Mouse (Mus musculus): ENCODE data around the gene Mfsd12. TPM values are rescaled to one million over a fixed set of nuclear protein-coding genes. Genes with fewer than 3 reads are reported as not detected.

The Mfsd12 gene
- polyA plus RNA-seq, 1 experiment from 2014 or later, result 13.7 TPM

DNA sequence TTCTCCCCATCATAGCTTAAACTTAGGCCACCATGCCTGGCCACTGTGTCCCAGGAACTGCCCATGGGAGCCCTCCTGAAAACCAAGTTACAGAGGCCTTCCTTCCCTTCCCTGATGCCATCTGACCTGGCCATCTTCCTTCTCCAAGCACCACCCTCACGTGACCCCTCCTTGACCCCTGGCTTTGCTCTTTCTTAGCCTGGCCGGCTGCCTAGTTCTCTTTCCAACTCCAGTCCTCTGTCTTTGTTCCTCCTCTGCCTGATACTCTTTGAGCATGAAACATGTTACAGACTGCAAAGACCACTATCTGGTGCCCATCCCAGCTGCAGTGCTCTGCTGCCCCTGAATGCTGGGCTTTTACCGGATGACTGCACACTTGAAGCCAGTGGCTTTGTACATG is 32.1 kb downstream of the Mfsd12 start:
- H3K27ac ChIP-seq (replicated peaks), result 0 out of 2 replicates have a peak overlapping the region, but pooled peaks have one; percentile 46
- ATAC-seq (ENCODE audit: low FRiP score, low read depth), result no peak
- peaks cover 34% of the 10 kb centered on the region for H3K4me1 ChIP-seq
- peaks cover 34% of the 10 kb centered on the region for H3K36me3 ChIP-seq
- no peaks in the 10 kb centered on the region for H3K9me3 ChIP-seq
- peaks cover under 1% of the 10 kb centered on the region; the same call in 1 of the 2 replicates for H3K27me3 ChIP-seq
- no peak overlapping the region for H3K4me3 ChIP-seq
- H3K9ac ChIP-seq (replicated peaks), result no peak overlapping the region
- WGBS, result 59% methylated on average over 3 of the region's 3 CpGs
- H3K4me2 ChIP-seq (replicated peaks), result no peak overlapping the region

- no peak overlapping the region for H3K9ac ChIP-seq (replicated peaks)
- no peak overlapping the region for H3K27ac ChIP-seq (replicated peaks)
These were observed 32.7 kb downstream of the Mfsd12 start for GRCm38 (mm10) chr10:81389801-81390677.

DNA sequence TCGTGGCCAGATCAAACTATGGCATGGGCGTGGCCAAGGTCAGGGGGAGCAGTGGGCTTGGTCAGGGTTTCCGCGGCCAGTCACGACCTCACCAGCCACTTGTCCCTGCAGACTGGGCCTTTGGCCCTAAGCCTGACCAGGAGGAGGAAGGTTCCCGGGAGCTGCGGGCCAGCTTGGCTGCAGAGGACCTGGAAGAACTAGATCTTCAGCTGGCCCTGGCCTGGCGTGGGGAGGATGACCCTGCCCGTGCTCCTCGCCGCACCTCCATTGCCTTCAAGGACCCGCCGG is 33.3 kb downstream of the Mfsd12 start:
- Histone ChIP-seq H3K36me3 (peaks cover 34% of the 10 kb centered on the region), H3K27me3 (peaks cover 7% of the 10 kb centered on the region; the same call in 1 of the 2 replicates), H3K9ac (replicated peaks) (no peak overlapping the region), H3K9me3 (no peaks in the 10 kb centered on the region), H3K4me2 (replicated peaks) (no peak overlapping the region), H3K4me1 (peaks cover 25% of the 10 kb centered on the region), H3K27ac (replicated peaks) (no peak overlapping the region), H3K4me3 (no peak overlapping the region)
- no peak for ATAC-seq (ENCODE audit: low FRiP score, low read depth)
- 94% methylated on average over 13 of the region's 13 CpGs for WGBS

More at GRCm38 (mm10) chr10:81389801-81390677, 32.7 kb downstream of the Mfsd12 start:
- Histone ChIP-seq H3K4me2 (replicated peaks) (no peak overlapping the region), H3K4me1 (peaks cover 31% of the 10 kb centered on the region), H3K27me3 (peaks cover 7% of the 10 kb centered on the region; the same call in 1 of the 2 replicates), H3K9me3 (no peaks in the 10 kb centered on the region), H3K36me3 (peaks cover 34% of the 10 kb centered on the region), H3K4me3 (no peak overlapping the region)
- peak; percentile 62; the same call in 1 of the 2 replicates for ATAC-seq (ENCODE audit: low FRiP score, low read depth)
- 57% methylated on average over 23 of the region's 23 CpGs for WGBS

GRCm38 (mm10) chr10:81392270-81392669 is 35.0 kb downstream of the Mfsd12 start:
- no peak overlapping the region for H3K9ac ChIP-seq (replicated peaks)

GRCm38 (mm10) chr10:81392781-81393185 is 35.5 kb downstream of the Mfsd12 start, which contains the start of gene Smim24:
TSS of gene Smim24 (plus strand) at chr10:81393051.
- H3K4me1 ChIP-seq, result peaks cover 31% of the 10 kb centered on the region

More at GRCm38 (mm10) chr10:81392270-81392669, 35.0 kb downstream of the Mfsd12 start:
- Histone ChIP-seq H3K27ac (replicated peaks) (no peak overlapping the region), H3K27me3 (peaks cover 7% of the 10 kb centered on the region; the same call in 1 of the 2 replicates), H3K4me3 (no peak overlapping the region), H3K9me3 (no peaks in the 10 kb centered on the region), H3K4me2 (replicated peaks) (no peak overlapping the region), H3K4me1 (peaks cover 27% of the 10 kb centered on the region), H3K36me3 (peaks cover 19% of the 10 kb centered on the region)
- 88% methylated on average over 6 of the region's 6 CpGs for WGBS
- no peak for ATAC-seq (ENCODE audit: low FRiP score, low read depth)

GRCm38 (mm10) chr10:81393456-81394063 is 36.3 kb downstream of the Mfsd12 start:
- peak overlapping the region; percentile 19 for H3K4me3 ChIP-seq
- H3K27ac ChIP-seq (replicated peaks), result no peak overlapping the region
- no peak for ATAC-seq (ENCODE audit: low FRiP score, low read depth)
- WGBS, result 9% methylated on average over 19 of the region's 19 CpGs
- H3K9me3 ChIP-seq, result no peaks in the 10 kb centered on the region
- peaks cover 16% of the 10 kb centered on the region; the same call in 1 of the 2 replicates for H3K27me3 ChIP-seq
- peak overlapping the region; percentile 38 for H3K4me2 ChIP-seq (replicated peaks)
- peaks cover 31% of the 10 kb centered on the region for H3K4me1 ChIP-seq
- H3K36me3 ChIP-seq, result peaks cover 6% of the 10 kb centered on the region
- H3K9ac ChIP-seq (replicated peaks), result peak overlapping the region; percentile 46

More at GRCm38 (mm10) chr10:81392781-81393185, 35.5 kb downstream of the Mfsd12 start, which contains the start of gene Smim24:
- H3K4me2 ChIP-seq (replicated peaks), result peak within 1 kb of the TSS; percentile 38
- no peak for ATAC-seq (ENCODE audit: low FRiP score, low read depth)
- H3K36me3 ChIP-seq, result peaks cover 14% of the 10 kb centered on the region
- peaks cover 11% of the 10 kb centered on the region; the same call in 1 of the 2 replicates for H3K27me3 ChIP-seq
- H3K9me3 ChIP-seq, result no peaks in the 10 kb centered on the region
- 69% methylated on average over 14 of the region's 14 CpGs for WGBS
- peak within 1 kb of the TSS; percentile 19 for H3K4me3 ChIP-seq
- no peak within 1 kb of the TSS for H3K27ac ChIP-seq (replicated peaks)
- peak within 1 kb of the TSS; percentile 46 for H3K9ac ChIP-seq (replicated peaks)

DNA sequence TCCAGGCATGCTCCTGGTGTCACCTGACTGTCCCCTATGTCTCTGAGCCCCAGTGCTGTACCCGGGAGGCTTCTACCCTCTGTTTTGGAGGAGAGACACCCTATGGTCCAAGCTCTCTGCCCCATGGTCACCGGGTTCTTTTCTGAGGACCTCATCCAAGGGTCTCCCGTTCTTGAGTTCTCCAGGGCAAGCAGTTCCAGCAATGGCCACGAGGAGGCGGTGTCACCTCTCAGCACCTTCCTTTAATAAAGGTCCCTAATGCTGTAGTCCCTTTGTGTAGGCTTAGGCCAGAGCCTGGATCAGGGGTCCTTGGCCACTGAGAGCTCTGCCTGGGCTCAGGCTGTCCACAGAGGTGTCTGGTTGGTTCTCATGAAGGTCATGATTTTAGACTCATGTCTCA is 37.8 kb downstream of the Mfsd12 start:
- Histone ChIP-seq H3K27me3 (peaks cover 26% of the 10 kb centered on the region), H3K4me2 (replicated peaks) (no peak overlapping the region), H3K9ac (replicated peaks) (0 out of 2 replicates have a peak overlapping the region, but pooled peaks have one; percentile 1), H3K4me3 (no peak overlapping the region), H3K9me3 (no peaks in the 10 kb centered on the region), H3K27ac (replicated peaks) (no peak overlapping the region), H3K4me1 (peaks cover 35% of the 10 kb centered on the region), H3K36me3 (peaks cover 10% of the 10 kb centered on the region; the same call in 1 of the 2 replicates)
- ATAC-seq (ENCODE audit: low FRiP score, low read depth), result no peak
- WGBS, result 17% methylated on average over 5 of the region's 5 CpGs

DNA sequence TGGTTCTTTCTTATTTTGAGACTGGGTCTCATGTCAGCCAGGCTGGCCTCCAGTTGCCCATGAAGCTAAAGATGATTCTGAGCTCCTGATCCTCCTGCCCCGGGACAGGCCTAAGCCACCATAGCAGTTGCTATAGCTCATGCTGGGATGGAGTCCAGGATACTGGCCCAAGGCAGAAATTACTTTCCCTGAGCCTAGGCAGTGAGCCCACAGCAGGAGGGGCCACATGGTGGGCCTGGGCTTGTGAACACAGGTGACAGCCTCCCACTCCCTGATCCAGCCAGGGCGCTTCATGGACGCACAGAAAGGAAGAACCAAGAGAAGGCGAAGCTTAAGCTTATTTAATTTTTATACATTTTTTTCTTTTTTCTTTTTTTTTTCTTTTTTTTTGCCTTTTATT is 38.6 kb downstream of the Mfsd12 start:
- ATAC-seq (ENCODE audit: low FRiP score, low read depth), result no peak
- H3K4me1 ChIP-seq, result peaks cover 41% of the 10 kb centered on the region
- H3K27ac ChIP-seq (replicated peaks), result no peak overlapping the region

GRCm38 (mm10) chr10:81396749-81397148 is 39.5 kb downstream of the Mfsd12 start:
- H3K27me3 ChIP-seq, result peaks cover 32% of the 10 kb centered on the region
- H3K9me3 ChIP-seq, result no peaks in the 10 kb centered on the region
- peaks cover 50% of the 10 kb centered on the region for H3K4me1 ChIP-seq
- 54% methylated on average over 5 of the region's 5 CpGs for WGBS
- peaks cover 12% of the 10 kb centered on the region; the same call in 1 of the 2 replicates for H3K36me3 ChIP-seq
- no peak for ATAC-seq (ENCODE audit: low FRiP score, low read depth)
- no peak overlapping the region for H3K27ac ChIP-seq (replicated peaks)
- H3K4me3 ChIP-seq, result no peak overlapping the region
- 0 out of 2 replicates have a peak overlapping the region, but pooled peaks have one; percentile 20 for H3K9ac ChIP-seq (replicated peaks)
- H3K4me2 ChIP-seq (replicated peaks), result no peak overlapping the region

More for the DNA sequence above, 38.6 kb downstream of the Mfsd12 start:
- H3K9ac ChIP-seq (replicated peaks), result no peak overlapping the region
- H3K36me3 ChIP-seq, result peaks cover 12% of the 10 kb centered on the region; the same call in 1 of the 2 replicates
- 83% methylated on average over 4 of the region's 4 CpGs for WGBS
- H3K9me3 ChIP-seq, result no peaks in the 10 kb centered on the region
- H3K4me2 ChIP-seq (replicated peaks), result no peak overlapping the region
- no peak overlapping the region for H3K4me3 ChIP-seq
- H3K27me3 ChIP-seq, result peaks cover 32% of the 10 kb centered on the region

DNA sequence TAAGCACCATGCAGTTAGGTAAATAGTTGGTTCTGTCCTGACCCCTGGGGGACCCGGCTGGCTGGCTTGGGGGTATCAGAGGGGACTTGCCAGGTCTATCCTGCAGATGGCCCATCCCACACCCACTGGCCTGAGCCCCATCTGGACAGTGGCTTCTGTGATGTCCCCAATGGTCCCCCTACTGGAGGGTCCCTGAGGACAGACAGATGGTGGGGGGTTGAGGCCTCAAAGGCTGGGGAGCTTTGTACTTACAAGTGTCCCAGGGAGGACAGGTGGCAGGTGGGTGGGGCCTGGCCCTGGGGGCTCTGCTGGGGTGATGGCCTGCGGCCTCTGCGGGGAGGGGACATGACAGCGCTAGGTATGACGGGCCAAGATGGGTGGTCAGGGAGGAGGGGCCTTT is 42.0 kb downstream of the Mfsd12 start:
- H3K4me2 ChIP-seq (replicated peaks), result no peak overlapping the region
- no peak for ATAC-seq (ENCODE audit: low FRiP score, low read depth)
- no peak overlapping the region for H3K4me3 ChIP-seq
- peaks cover 45% of the 10 kb centered on the region for H3K27me3 ChIP-seq
- H3K4me1 ChIP-seq, result peaks cover 56% of the 10 kb centered on the region
- H3K9ac ChIP-seq (replicated peaks), result 0 out of 2 replicates have a peak overlapping the region, but pooled peaks have one; percentile 8
- H3K36me3 ChIP-seq, result peaks cover 12% of the 10 kb centered on the region; the same call in 1 of the 2 replicates
- no peak overlapping the region for H3K27ac ChIP-seq (replicated peaks)
- no peaks in the 10 kb centered on the region for H3K9me3 ChIP-seq
- 57% methylated on average over 5 of the region's 5 CpGs for WGBS

DNA sequence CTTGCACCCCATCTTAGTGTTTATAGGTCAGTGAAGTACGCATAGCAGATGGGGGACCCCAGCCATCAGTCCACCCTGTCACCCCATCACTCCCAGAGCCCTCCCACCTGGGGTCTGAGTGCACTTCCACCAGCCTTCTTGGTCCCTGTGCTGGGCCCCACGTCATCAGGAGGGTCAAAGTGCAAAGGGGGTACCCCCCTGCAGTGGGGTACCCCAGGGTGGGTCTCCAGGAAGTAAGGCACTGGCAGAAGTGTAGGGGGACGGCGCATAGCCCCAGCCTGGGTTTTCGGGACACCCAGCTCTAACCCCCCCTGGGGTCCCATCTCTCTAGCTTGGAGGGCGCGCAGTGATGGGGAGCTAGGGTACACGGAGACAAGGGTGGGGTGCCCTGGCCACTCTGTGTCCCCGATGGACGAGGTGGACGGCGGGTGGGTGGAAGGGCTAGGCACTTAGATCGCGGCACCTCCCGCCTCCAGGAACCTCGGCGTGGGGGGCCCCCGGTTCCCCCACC is 42.6 kb downstream of the Mfsd12 start:
- peaks cover 56% of the 10 kb centered on the region for H3K4me1 ChIP-seq
- WGBS, result 70% methylated on average over 18 of the region's 18 CpGs
- no peak overlapping the region for H3K4me3 ChIP-seq
- 0 out of 2 replicates have a peak overlapping the region, but pooled peaks have one; percentile 8 for H3K9ac ChIP-seq (replicated peaks)
- peaks cover 15% of the 10 kb centered on the region; the same call in 1 of the 2 replicates for H3K36me3 ChIP-seq
- H3K9me3 ChIP-seq, result no peaks in the 10 kb centered on the region
- no peak for ATAC-seq (ENCODE audit: low FRiP score, low read depth)
- no peak overlapping the region for H3K27ac ChIP-seq (replicated peaks)
- 0 out of 2 replicates have a peak overlapping the region, but pooled peaks have one; percentile 9 for H3K4me2 ChIP-seq (replicated peaks)
- peaks cover 45% of the 10 kb centered on the region for H3K27me3 ChIP-seq

Data from midbrain, embryonic 12.5 days (tissue).